Mouse (Mus musculus): Measurements from ENCODE around the gene Ssh2.

DNA sequence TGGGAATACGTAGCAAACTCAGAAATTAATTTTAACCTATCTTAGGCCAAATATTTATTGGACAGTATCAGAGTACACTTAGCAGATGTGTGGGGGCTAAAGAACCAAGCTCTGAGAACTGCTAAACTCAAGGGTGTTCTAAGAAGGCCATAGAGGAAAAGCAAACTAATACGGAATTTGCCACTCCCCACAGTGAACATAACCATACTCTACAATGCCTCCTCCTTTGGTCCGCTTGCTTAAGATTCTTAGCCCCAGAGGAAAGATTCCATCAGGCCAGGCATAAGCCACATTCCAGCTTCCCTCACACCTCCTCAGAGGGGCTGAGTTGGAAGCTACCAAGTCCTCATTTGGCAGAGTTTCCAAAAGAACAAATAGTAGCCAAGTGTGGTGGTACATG lies 165.1 kb downstream of the Ssh2 start:
- no peak for TF ChIP-seq CTCF (IDR thresholded peaks at IDR 0.05; ENCODE audit: low read depth, low read length)
- no peak for TF ChIP-seq POLR2A (IDR thresholded peaks at IDR 0.05; ENCODE audit: insufficient read depth, low read length)
- no peak for TF ChIP-seq EP300 (IDR thresholded peaks at IDR 0.05; ENCODE audit: insufficient read depth, low read depth, low read length)
